Mouse (Mus musculus) effector memory CD4-positive, alpha-beta T cell, adult 7 months (primary cell): Measurements from ENCODE around the gene Olfr275. TPM values are rescaled to one million over a fixed set of nuclear protein-coding genes. Genes with fewer than 3 reads are reported as not detected.

ENCODE experiments used
- polyA plus RNA-seq: library from polyadenylated mRNA; unstranded; fragments of 100-300 nt; shearing (Covaris generic); gene quantifications from one replicate; pipeline ENCODE4 v1.2.1, GENCODE M21; 2017

The Olfr275 gene
- polyA plus RNA-seq = not detected

GRCm38 (mm10) chr4:52814304-52814703 is at the start of gene Olfr275:
Olfr275 (plus strand) TSS chr4:52814604.

GRCm38 (mm10) chr4:52859136-52859535 is 44.7 kb downstream of the Olfr275 start, which contains the start of gene Olfr273:
Olfr273 (minus strand) TSS chr4:52859236.

Other genes starting within 250 kb of the Olfr275 start
- gene Toporsl, start 218.3 kb upstream of the Olfr275 start, polyA plus RNA-seq = not detected
- 0.24 TPM for gene Olfr273, start 44.6 kb downstream of the Olfr275 start, polyA plus RNA-seq
- not detected for gene Olfr272, start 104.6 kb downstream of the Olfr275 start, polyA plus RNA-seq
- gene Olfr270, start 149.9 kb downstream of the Olfr275 start, polyA plus RNA-seq = not detected
- 0.46 TPM for gene Nipsnap3a, start 174.7 kb downstream of the Olfr275 start, polyA plus RNA-seq
- gene Nipsnap3b, start 197.3 kb downstream of the Olfr275 start, polyA plus RNA-seq = 82.3 TPM